Mouse (Mus musculus) hindbrain, embryonic 11.5 days (tissue): Measurements from ENCODE around the gene Tex47. TPM values are rescaled to one million over a fixed set of nuclear protein-coding genes. Genes with fewer than 3 reads are reported as not detected.

ENCODE experiments used
- polyA plus RNA-seq: library from polyadenylated mRNA; unstranded; fragments of >200 nt; fragmentation: Nextera tagmentation; extraction: Ambion mirVana; gene quantifications from 2 replicates; pipeline ENCODE4 v1.2.1, GENCODE M21; 2014

Tex47 gene
- polyA plus RNA-seq, 1 experiment from 2014 or later = 0.79 TPM

Other genes starting within 250 kb of the Tex47 start
- 0.25 and 0.39 TPM in 2 replicates for gene Zfp804b, start 40.6 kb downstream of the Tex47 start, polyA plus RNA-seq